Comparison of ENCODE assay signal across 11 mouse cellular contexts in genomic region chr3:127628311-127629184, GRCm38 (mm10). TPM values are rescaled to one million over a fixed set of nuclear protein-coding genes. Genes with fewer than 3 reads are reported as not detected.
DNase-seq lines count a peak whose midpoint lies in the region; ATAC-seq and TF ChIP-seq lines count a peak whose summit lies in the region.
"Had no signal": no experiment of that assay in that cellular context is flagged by ENCODE, and none has a peak within 500 bp of the region (broad histone marks: within the 10 kb centered on the region; RNA-seq: fewer than 3 reads in every experiment).

No protein-coding gene starts in this region.

- no peak for TF ChIP-seq CTCF in liver, postnatal 0 days (IDR thresholded peaks at IDR 0.05; ENCODE audit: low read depth)
- TF ChIP-seq CTCF in forebrain, postnatal 0 days (IDR thresholded peaks at IDR 0.05; ENCODE audit: low read depth) = no peak

- 5% methylated on average over 37 of the region's 37 CpGs for WGBS in liver, postnatal 0 days (ENCODE audit: insufficient replicate concordance)
- 3% methylated on average over 37 of the region's 37 CpGs for WGBS in liver, embryonic 12.5 days (ENCODE audit: insufficient replicate concordance)
- 13% methylated on average over 37 of the region's 37 CpGs for WGBS in forebrain, postnatal 0 days
- 3% methylated on average over 37 of the region's 37 CpGs for WGBS in midbrain, embryonic 16.5 days

- H3K36me3 ChIP-seq in liver, postnatal 0 days (replicated peaks; ENCODE audit: insufficient read depth, low read length) = no peaks in the 10 kb centered on the region
- no peaks in the 10 kb centered on the region for H3K36me3 ChIP-seq in liver, embryonic 12.5 days
- no peaks in the 10 kb centered on the region for H3K36me3 ChIP-seq in forebrain, postnatal 0 days (ENCODE audit: insufficient read depth)
- H3K36me3 ChIP-seq in midbrain, embryonic 16.5 days (ENCODE audit: control insufficient read depth, insufficient read depth, low read length) = no peaks in the 10 kb centered on the region

- H3K9me3 ChIP-seq in liver, postnatal 0 days (ENCODE audit: low read length) = no peaks in the 10 kb centered on the region
- H3K9me3 ChIP-seq in liver, embryonic 12.5 days (replicated peaks) = no peaks in the 10 kb centered on the region
- H3K9me3 ChIP-seq in forebrain, postnatal 0 days (ENCODE audit: low read length) = no peaks in the 10 kb centered on the region
- no peaks in the 10 kb centered on the region for H3K9me3 ChIP-seq in midbrain, embryonic 16.5 days (replicated peaks; ENCODE audit: control insufficient read depth, low read length, poor library complexity, severe bottlenecking)

- no peak overlapping the region for H3K27ac ChIP-seq in liver, postnatal 0 days (ENCODE audit: low read depth)
- no peak overlapping the region for H3K27ac ChIP-seq in liver, embryonic 12.5 days
- H3K27ac ChIP-seq in forebrain, postnatal 0 days (ENCODE audit: low read depth, low read length) = no peak overlapping the region
- H3K27ac ChIP-seq in midbrain, embryonic 16.5 days (ENCODE audit: low read length) = no peak overlapping the region

- DNase-seq in liver, postnatal 0 days = no peak
- DNase-seq in embryo, embryonic 11 days = peak; percentile 66
- DNase-seq in forebrain, postnatal 0 days = no peak
- no peak for DNase-seq in gastrocnemius, postnatal 25 days
- no peak for DNase-seq in layer of hippocampus, adult 8-10 months (ENCODE audit: low spot score in 2 of 2)
- DNase-seq: lung, postnatal 10 days; right cerebral cortex, postnatal 14 days had no signal

- peaks cover 91% of the 10 kb centered on the region for H3K27me3 ChIP-seq in liver, postnatal 0 days (ENCODE audit: insufficient read depth, low read length)
- peaks cover 95% of the 10 kb centered on the region for H3K27me3 ChIP-seq in liver, embryonic 12.5 days (replicated peaks)
- H3K27me3 ChIP-seq in forebrain, postnatal 0 days (ENCODE audit: insufficient read depth, low read length) = peaks cover 39% of the 10 kb centered on the region
- peaks cover 32% of the 10 kb centered on the region for H3K27me3 ChIP-seq in midbrain, embryonic 16.5 days (ENCODE audit: control insufficient read depth, insufficient read depth, low read depth, low read length)

- H3K4me2 ChIP-seq in liver, postnatal 0 days (ENCODE audit: low read depth, low read length) = peak overlapping the region; percentile 10; the same call in 1 of the 2 replicates
- H3K4me2 ChIP-seq in liver, embryonic 12.5 days = no peak overlapping the region
- peak overlapping the region; percentile 19; the same call in 1 of the 2 replicates for H3K4me2 ChIP-seq in forebrain, postnatal 0 days (ENCODE audit: low read depth)
- peak overlapping the region; percentile 34 for H3K4me2 ChIP-seq in midbrain, embryonic 16.5 days (ENCODE audit: low read length)

- no peak overlapping the region for H3K9ac ChIP-seq in liver, postnatal 0 days (replicated peaks)
- H3K9ac ChIP-seq in liver, embryonic 12.5 days = no peak overlapping the region
- no peak overlapping the region for H3K9ac ChIP-seq in forebrain, postnatal 0 days
- H3K9ac ChIP-seq in midbrain, embryonic 16.5 days (ENCODE audit: low read depth, low read length) = no peak overlapping the region

- peaks cover 22% of the 10 kb centered on the region for H3K4me1 ChIP-seq in liver, postnatal 0 days (ENCODE audit: insufficient read depth)
- peaks cover 23% of the 10 kb centered on the region for H3K4me1 ChIP-seq in liver, embryonic 12.5 days
- H3K4me1 ChIP-seq in forebrain, postnatal 0 days (ENCODE audit: insufficient read depth) = 0 out of 2 replicates have a peak, but pooled peaks cover 4% of the 10 kb centered on the region
- H3K4me1 ChIP-seq in midbrain, embryonic 16.5 days (ENCODE audit: control insufficient read depth, insufficient read depth, low read length) = peaks cover 20% of the 10 kb centered on the region

- ATAC-seq in liver, postnatal 0 days = no peak
- ATAC-seq in liver, embryonic 12.5 days = no peak
- no peak for ATAC-seq in forebrain, postnatal 0 days
- no peak for ATAC-seq in midbrain, embryonic 16.5 days
- ATAC-seq in inflammation-experienced regulatory T-cells, adult 6 months = no peak

- TF ChIP-seq EP300 in liver, postnatal 0 days (IDR thresholded peaks at IDR 0.05; ENCODE audit: low read depth) = no peak

- peak overlapping the region; percentile 20; the same call in 1 of the 2 replicates for H3K4me3 ChIP-seq in liver, postnatal 0 days (ENCODE audit: low read depth, low read length)
- H3K4me3 ChIP-seq in liver, embryonic 12.5 days = no peak overlapping the region
- no peak overlapping the region for H3K4me3 ChIP-seq in forebrain, postnatal 0 days (ENCODE audit: low read depth, low read length)
- H3K4me3 ChIP-seq in midbrain, embryonic 16.5 days (ENCODE audit: low read depth, low read length) = no peak overlapping the region

RNA-seq across cellular contexts. Expression of gene Neurog2, which starts 4.4 kb away (rescaled TPM):
- polyA plus RNA-seq in liver, postnatal 0 days (2015; fragmentation: Nextera tagmentation; extraction: Ambion mirVana) = not detected in 2 replicates
- polyA plus RNA-seq in liver, embryonic 12.5 days (2016; fragmentation: Nextera tagmentation; extraction: Ambion mirVana) = not detected in 2 replicates
- 5.0 and 9.4 TPM in 2 replicates for total RNA-seq in forebrain, postnatal 0 days (2014; rRNA removed)
- polyA plus RNA-seq in forebrain, postnatal 0 days (2015; fragmentation: Nextera tagmentation; extraction: Ambion mirVana) = 2.2 and 2.6 TPM in 2 replicates
- polyA plus RNA-seq in midbrain, embryonic 16.5 days (2015; fragmentation: Nextera tagmentation; extraction: Ambion mirVana) = 5.2 and 16.9 TPM in 2 replicates
- total RNA-seq in gastrocnemius, postnatal 25 days (2021) = not detected
- not detected for polyA plus RNA-seq in inflammation-experienced regulatory T-cells, adult 6 months (2017; shearing (Covaris generic))
- under 1 TPM; 0.61 to 0.93 (median 0.74) TPM for total RNA-seq in layer of hippocampus, adult 8-10 months (2022)
- total RNA-seq: gastrocnemius, adult 8-10 months had no signal
